14 mouse cellular contexts compared by ENCODE assay signal in genomic region chr10:61544863-61545240, GRCm38 (mm10). TPM values are rescaled to one million over a fixed set of nuclear protein-coding genes. Genes with fewer than 3 reads are reported as not detected.
A peak's percentile ranks its signal among the peaks of the same experiment; 100 is the strongest.
DNase-seq lines count a peak whose midpoint lies in the region; ATAC-seq and TF ChIP-seq lines count a peak whose summit lies in the region.
"Had no signal": no experiment of that assay in that cellular context is flagged by ENCODE, and none has a peak within 500 bp of the region (broad histone marks: within the 10 kb centered on the region; RNA-seq: fewer than 3 reads in every experiment).

No protein-coding gene starts in this region.

- ATAC-seq in forebrain, embryonic 13.5 days, result 0 out of 2 replicates have a peak, but pooled peaks have one; percentile 19
- no peak for ATAC-seq in forebrain, embryonic 12.5 days (ENCODE audit: low FRiP score)
- ATAC-seq in liver, embryonic 11.5 days (replicated peaks; ENCODE audit: low FRiP score), result peak; percentile 21; the same call in 1 of the 2 replicates
- 0 out of 2 replicates have a peak, but pooled peaks have one; percentile 13 for ATAC-seq in neural tube, embryonic 15.5 days (ENCODE audit: low FRiP score)
- peak; percentile 46; the same call in 1 of the 2 replicates for ATAC-seq in stomach, postnatal 0 days (ENCODE audit: low FRiP score, low TSS enrichment)
- ATAC-seq: inflammation-experienced regulatory T-cells, adult 6 months had no signal

- 82% methylated on average over 9 of the region's 9 CpGs for WGBS in forebrain, embryonic 13.5 days
- 82% methylated on average over 9 of the region's 9 CpGs for WGBS in forebrain, embryonic 12.5 days
- WGBS in liver, embryonic 11.5 days, result 66% methylated on average over 9 of the region's 9 CpGs
- 67% methylated on average over 9 of the region's 9 CpGs for WGBS in neural tube, embryonic 15.5 days
- 34% methylated on average over 9 of the region's 9 CpGs for WGBS in stomach, postnatal 0 days

- no peak overlapping the region for H3K9ac ChIP-seq in forebrain, embryonic 13.5 days
- no peak overlapping the region for H3K9ac ChIP-seq in forebrain, embryonic 12.5 days
- H3K9ac ChIP-seq in liver, embryonic 11.5 days (ENCODE audit: low read depth, low read length), result no peak overlapping the region
- no peak overlapping the region for H3K9ac ChIP-seq in neural tube, embryonic 15.5 days (replicated peaks)
- H3K9ac ChIP-seq in stomach, postnatal 0 days (ENCODE audit: low read length), result no peak overlapping the region

- H3K4me1 ChIP-seq in forebrain, embryonic 13.5 days, result peaks cover 15% of the 10 kb centered on the region
- H3K4me1 ChIP-seq in forebrain, embryonic 12.5 days, result peaks cover 20% of the 10 kb centered on the region
- peaks cover 22% of the 10 kb centered on the region for H3K4me1 ChIP-seq in liver, embryonic 11.5 days (replicated peaks; ENCODE audit: control insufficient read depth, insufficient read depth, low read length)
- H3K4me1 ChIP-seq in neural tube, embryonic 15.5 days, result peaks cover 8% of the 10 kb centered on the region; the same call in 1 of the 2 replicates
- H3K4me1 ChIP-seq in stomach, postnatal 0 days (replicated peaks; ENCODE audit: control insufficient read depth, insufficient read depth), result no peaks in the 10 kb centered on the region

- H3K4me2 ChIP-seq in forebrain, embryonic 13.5 days, result no peak overlapping the region
- no peak overlapping the region for H3K4me2 ChIP-seq in forebrain, embryonic 12.5 days
- peak overlapping the region; percentile 51 for H3K4me2 ChIP-seq in liver, embryonic 11.5 days
- no peak overlapping the region for H3K4me2 ChIP-seq in neural tube, embryonic 15.5 days
- no peak overlapping the region for H3K4me2 ChIP-seq in stomach, postnatal 0 days (replicated peaks; ENCODE audit: low read depth)

- DNase-seq in liver, embryonic 11.5 days (ENCODE audit: low spot score), result no peak
- no peak for DNase-seq in liver
- no peak for DNase-seq in neural tube, embryonic 10.5 days (ENCODE audit: extremely low spot score, low spot score)
- DNase-seq in stomach, postnatal 0 days (ENCODE audit: low spot score), result no peak
- DNase-seq in cerebellum, adult 18-20 months, result no peak
- DNase-seq: cerebellum, postnatal 25 days; heart, postnatal 36 days; right cerebral cortex, postnatal 25 days; thymus, adult 18-20 months had no signal

- no peaks in the 10 kb centered on the region for H3K36me3 ChIP-seq in forebrain, embryonic 13.5 days (ENCODE audit: poor library complexity, severe bottlenecking)
- H3K36me3 ChIP-seq in forebrain, embryonic 12.5 days (replicated peaks), result 0 out of 2 replicates have a peak, but pooled peaks cover 2% of the 10 kb centered on the region
- no peaks in the 10 kb centered on the region for H3K36me3 ChIP-seq in liver, embryonic 11.5 days (ENCODE audit: control insufficient read depth, insufficient read depth, low read length)
- no peaks in the 10 kb centered on the region for H3K36me3 ChIP-seq in neural tube, embryonic 15.5 days
- no peaks in the 10 kb centered on the region for H3K36me3 ChIP-seq in stomach, postnatal 0 days (ENCODE audit: control insufficient read depth, insufficient read depth, low read length)

- no peaks in the 10 kb centered on the region for H3K9me3 ChIP-seq in forebrain, embryonic 13.5 days (replicated peaks)
- no peaks in the 10 kb centered on the region for H3K9me3 ChIP-seq in forebrain, embryonic 12.5 days
- no peaks in the 10 kb centered on the region for H3K9me3 ChIP-seq in liver, embryonic 11.5 days (ENCODE audit: control insufficient read depth, low read length)
- H3K9me3 ChIP-seq in neural tube, embryonic 15.5 days (replicated peaks), result no peaks in the 10 kb centered on the region
- no peaks in the 10 kb centered on the region for H3K9me3 ChIP-seq in stomach, postnatal 0 days (ENCODE audit: control insufficient read depth, low read length)

- H3K27ac ChIP-seq in forebrain, embryonic 13.5 days, result no peak overlapping the region
- no peak overlapping the region for H3K27ac ChIP-seq in forebrain, embryonic 12.5 days
- peak overlapping the region; percentile 39; the same call in 1 of the 2 replicates for H3K27ac ChIP-seq in liver, embryonic 11.5 days (ENCODE audit: low read depth, low read length)
- H3K27ac ChIP-seq in neural tube, embryonic 15.5 days (replicated peaks), result no peak overlapping the region
- no peak overlapping the region for H3K27ac ChIP-seq in stomach, postnatal 0 days (replicated peaks)
- H3K27ac ChIP-seq: kidney, postnatal 0 days had no signal

- peaks cover 5% of the 10 kb centered on the region; the same call in 1 of the 2 replicates for H3K27me3 ChIP-seq in forebrain, embryonic 13.5 days
- no peaks in the 10 kb centered on the region for H3K27me3 ChIP-seq in forebrain, embryonic 12.5 days
- H3K27me3 ChIP-seq in liver, embryonic 11.5 days (replicated peaks; ENCODE audit: control insufficient read depth, insufficient read depth, low read length), result no peaks in the 10 kb centered on the region
- no peaks in the 10 kb centered on the region for H3K27me3 ChIP-seq in neural tube, embryonic 15.5 days (replicated peaks)
- no peaks in the 10 kb centered on the region for H3K27me3 ChIP-seq in stomach, postnatal 0 days (ENCODE audit: control insufficient read depth, insufficient read depth, low read length)

- no peak for TF ChIP-seq EP300 in stomach, postnatal 0 days (optimal IDR thresholded peaks at IDR 0.05)

- no peak for TF ChIP-seq CTCF in stomach, postnatal 0 days (IDR thresholded peaks at IDR 0.05; ENCODE audit: low read depth)

- no peak overlapping the region for H3K4me3 ChIP-seq in forebrain, embryonic 13.5 days
- no peak overlapping the region for H3K4me3 ChIP-seq in forebrain, embryonic 12.5 days (replicated peaks)
- no peak overlapping the region for H3K4me3 ChIP-seq in liver, embryonic 11.5 days (ENCODE audit: low read depth, low read length)
- no peak overlapping the region for H3K4me3 ChIP-seq in neural tube, embryonic 15.5 days (replicated peaks)
- H3K4me3 ChIP-seq in stomach, postnatal 0 days (ENCODE audit: low read depth, low read length), result no peak overlapping the region

RNA-seq across cellular contexts. Expression of gene Npffr1, which starts 50.4 kb away (rescaled TPM):
- polyA plus RNA-seq in forebrain, embryonic 13.5 days (2015; fragmentation: Nextera tagmentation; extraction: Ambion mirVana), result 0.24 and 0.36 TPM in 2 replicates
- 0.18 and 0.36 TPM in 2 replicates for polyA plus RNA-seq in forebrain, embryonic 12.5 days (2016; fragmentation: Nextera tagmentation; extraction: Ambion mirVana)
- 0.10 TPM in 1 of 2 replicates, not detected in the other for polyA plus RNA-seq in liver, embryonic 11.5 days (2014; fragmentation: Nextera tagmentation; extraction: Ambion mirVana)
- 0.42 and 0.58 TPM in 2 replicates for polyA plus RNA-seq in neural tube, embryonic 15.5 days (2015; fragmentation: Nextera tagmentation; extraction: Ambion mirVana)
- polyA plus RNA-seq in stomach, postnatal 0 days (2015; fragmentation: Nextera tagmentation; extraction: Ambion mirVana), result 0.07 and 0.08 TPM in 2 replicates
- polyA plus RNA-seq: inflammation-experienced regulatory T-cells, adult 6 months had no signal
